Mouse (Mus musculus) MEL (cell line): ENCODE measurements around the gene Thsd7a. TPM values are rescaled to one million over a fixed set of nuclear protein-coding genes. Genes with fewer than 3 reads are reported as not detected.
A peak's percentile ranks its signal among the peaks of the same experiment; 100 is the strongest.

Experiments used
- DNase-seq: peaks from one replicate; pipeline ENCODE4 v3.0.0; 2011; ENCODE audit warnings: low read depth, low spot score
- H3K27ac ChIP-seq: 2 replicates; pipeline ENCODE4 v1.5.1; 2012; ENCODE audit warnings: low read depth, mild to moderate bottlenecking, control low read depth, low read length, moderate library complexity; ENCODE audit not compliant: control insufficient read depth
- H3K27me3 ChIP-seq, 2 experiments: fragments of 150-350 bp in 1 of 2; sonication (generic) in 1 of 2; 2 replicates each; pipeline ENCODE4 v1.6.1; 2012; ENCODE audit warnings: low read length in 2 of 2, mild to moderate bottlenecking in 2 of 2, improper control_type of control experiment in 1 of 2, moderate library complexity in 1 of 2; ENCODE audit not compliant: insufficient read depth in 2 of 2, control insufficient read depth in 1 of 2
- H3K36me3 ChIP-seq, 2 experiments: 2 replicates each; pipeline ENCODE4 v1.6.1; 2012 to 2014; ENCODE audit warnings: low read length in 2 of 2, improper control_type of control experiment in 1 of 2, inconsistent platforms in 1 of 2, mild to moderate bottlenecking in 1 of 2; ENCODE audit not compliant: insufficient read depth in 2 of 2, control insufficient read depth in 1 of 2
- H3K4me1 ChIP-seq, 2 experiments: fragments of 150-350 bp in 1 of 2; sonication (generic) in 1 of 2; 2 replicates each; pipeline ENCODE4 v1.6.1; 2012; ENCODE audit warnings: low read length in 2 of 2, improper control_type of control experiment in 1 of 2, mild to moderate bottlenecking in 1 of 2; ENCODE audit not compliant: insufficient read depth in 2 of 2, control insufficient read depth in 1 of 2
- H3K4me3 ChIP-seq, 2 experiments: fragments of 150-350 bp in 1 of 2; sonication (generic) in 1 of 2; 2 replicates each; pipeline ENCODE4 v1.5.1; 2012; ENCODE audit warnings: low read depth in 2 of 2, low read length in 2 of 2, mild to moderate bottlenecking in 2 of 2, moderate library complexity in 2 of 2, control low read depth in 1 of 2, improper control_type of control experiment in 1 of 2; ENCODE audit not compliant: control insufficient read depth in 1 of 2, insufficient read depth in 1 of 2
- H3K79me2 ChIP-seq: 2 replicates; pipeline ENCODE4 v1.6.1; 2012; ENCODE audit warnings: mild to moderate bottlenecking, low read length, moderate library complexity; ENCODE audit not compliant: control insufficient read depth, poor library complexity, insufficient read depth
- H3K9ac ChIP-seq: 2 replicates; pipeline ENCODE4 v1.6.1; 2012; ENCODE audit warnings: low read depth, mild to moderate bottlenecking, control low read depth, low read length, moderate library complexity; ENCODE audit not compliant: control insufficient read depth, poor library complexity, severe bottlenecking
- H3K9me3 ChIP-seq: fragments of 150-350 bp; sonication (generic); replicated peaks from 2 replicates; pipeline ENCODE4 v1.6.1; 2012; ENCODE audit warnings: mild to moderate bottlenecking, low read length, improper control_type of control experiment, moderate library complexity; ENCODE audit not compliant: insufficient read depth
- CHD1 ChIP-seq: IDR thresholded peaks from 2 replicates; pipeline ENCODE4 v1.6.1; 2012; ENCODE audit warnings: low read depth, mild to moderate bottlenecking, inconsistent platforms, low read length, improper control_type of control experiment
- CTCF ChIP-seq, 3 experiments: IDR thresholded peaks in 2 of 3; conservative IDR thresholded peaks in 1 of 3; 2 replicates each; pipeline ENCODE4 v1.5.1; 2011 to 2012; ENCODE audit warnings: low read length in 3 of 3, low read depth in 2 of 3, mild to moderate bottlenecking in 2 of 3, improper control_type of control experiment in 1 of 3, inconsistent platforms in 1 of 3, mixed read lengths in 1 of 3, moderate library complexity in 1 of 3; ENCODE audit not compliant: control insufficient read depth in 1 of 3, insufficient read depth in 1 of 3, poor library complexity in 1 of 3, severe bottlenecking in 1 of 3
- E2F4 ChIP-seq: IDR thresholded peaks from 2 replicates; pipeline ENCODE4 v1.6.1; 2011; ENCODE audit warnings: low read depth, low read length, improper control_type of control experiment, borderline replicate concordance
- EP300 ChIP-seq, 2 experiments: IDR thresholded peaks; 2 replicates each; pipeline ENCODE4 v1.6.1; 2011; ENCODE audit warnings: improper control_type of control experiment in 2 of 2, low read length in 2 of 2, low read depth in 1 of 2, mild to moderate bottlenecking in 1 of 2
- ETS1 ChIP-seq: IDR thresholded peaks from 2 replicates; pipeline ENCODE4 v1.6.1; 2012; ENCODE audit warnings: low read depth, mild to moderate bottlenecking, inconsistent platforms, low read length, improper control_type of control experiment, moderate library complexity
- GABPA ChIP-seq: IDR thresholded peaks from 2 replicates; pipeline ENCODE4 v1.6.1; 2012; ENCODE audit warnings: low read depth, mild to moderate bottlenecking, inconsistent platforms, low read length, improper control_type of control experiment, moderate library complexity
- HCFC1 ChIP-seq: IDR thresholded peaks from 2 replicates; pipeline ENCODE4 v1.6.1; 2012; ENCODE audit warnings: low read depth, mild to moderate bottlenecking, inconsistent platforms, low read length, improper control_type of control experiment, moderate library complexity
- KAT2A ChIP-seq: conservative IDR thresholded peaks from 2 replicates; pipeline ENCODE4 v1.6.1; 2012; ENCODE audit warnings: low read depth, low read length, improper control_type of control experiment, inconsistent platforms
- MAFK ChIP-seq: IDR thresholded peaks from 2 replicates; pipeline ENCODE4 v1.6.1; 2011; ENCODE audit warnings: low read depth, mild to moderate bottlenecking, low read length, improper control_type of control experiment, borderline replicate concordance
- MYC ChIP-seq: IDR thresholded peaks from 2 replicates; pipeline ENCODE4 v1.6.1; 2011; ENCODE audit warnings: low read depth, mild to moderate bottlenecking, low read length, improper control_type of control experiment, moderate library complexity
- NELFE ChIP-seq: IDR thresholded peaks from 2 replicates; pipeline ENCODE4 v1.6.1; 2011; ENCODE audit warnings: low read depth, low read length, improper control_type of control experiment
- POLR2A ChIP-seq, 2 experiments: IDR thresholded peaks; 2 replicates each; pipeline ENCODE4 v1.6.1; 2011 to 2012; ENCODE audit warnings: low read length in 2 of 2, mild to moderate bottlenecking in 2 of 2, control low read depth in 1 of 2, improper control_type of control experiment in 1 of 2, low read depth in 1 of 2, moderate library complexity in 1 of 2; ENCODE audit not compliant: control insufficient read depth in 1 of 2, insufficient read depth in 1 of 2, poor library complexity in 1 of 2
- POLR2AphosphoS5 ChIP-seq: IDR thresholded peaks from 2 replicates; pipeline ENCODE4 v1.6.1; 2012; ENCODE audit warnings: low read depth, borderline replicate concordance, mild to moderate bottlenecking, inconsistent platforms, low read length, moderate library complexity, mixed read lengths
- RAD21 ChIP-seq: IDR thresholded peaks from 2 replicates; pipeline ENCODE4 v1.6.1; 2011; ENCODE audit warnings: mild to moderate bottlenecking, low read depth, low read length, improper control_type of control experiment
- RCOR1 ChIP-seq: IDR thresholded peaks from 2 replicates; pipeline ENCODE4 v1.6.1; 2012; ENCODE audit warnings: low read depth, mild to moderate bottlenecking, inconsistent platforms, low read length, improper control_type of control experiment
- SIN3A ChIP-seq: IDR thresholded peaks from 2 replicates; pipeline ENCODE4 v1.6.1; 2012; ENCODE audit warnings: low read length, improper control_type of control experiment, inconsistent platforms
- SMC3 ChIP-seq: IDR thresholded peaks from 2 replicates; pipeline ENCODE4 v1.6.1; 2011; ENCODE audit warnings: low read depth, low read length, improper control_type of control experiment
- TCF12 ChIP-seq: IDR thresholded peaks from 2 replicates; pipeline ENCODE4 v1.6.1; 2014; ENCODE audit warnings: low read depth, mild to moderate bottlenecking, inconsistent platforms, low read length, improper control_type of control experiment, moderate library complexity
- UBTF ChIP-seq: IDR thresholded peaks from 2 replicates; pipeline ENCODE4 v1.6.1; 2012; ENCODE audit warnings: low read depth, mild to moderate bottlenecking, inconsistent platforms, low read length, improper control_type of control experiment, moderate library complexity, borderline replicate concordance; ENCODE audit not compliant: insufficient read depth
- USF2 ChIP-seq, 2 experiments: IDR thresholded peaks; 2 replicates each; pipeline ENCODE4 v1.6.1; 2011 to 2012; ENCODE audit warnings: improper control_type of control experiment in 2 of 2, low read length in 2 of 2, borderline replicate concordance in 1 of 2, inconsistent platforms in 1 of 2, low read depth in 1 of 2, mild to moderate bottlenecking in 1 of 2; ENCODE audit not compliant: insufficient read depth in 1 of 2
- ZC3H11A ChIP-seq: IDR thresholded peaks from 2 replicates; pipeline ENCODE4 v1.6.1; 2012; ENCODE audit warnings: low read depth, mild to moderate bottlenecking, inconsistent platforms, low read length, improper control_type of control experiment
- polyA plus RNA-seq, 2 experiments: library from polyadenylated mRNA; stranded (reverse) in 1 of 2; unstranded in 1 of 2; fragments of >175 nt in 1 of 2; fragments of >200 nt in 1 of 2; gene quantifications; 2 replicates each; pipeline versions ENCODE4 v1.2.1 to v1.2.4; 2012; ENCODE audit warnings: low replicate concordance in 2 of 2, low read depth in 1 of 2; ENCODE audit not compliant: insufficient read length in 2 of 2, insufficient read depth in 1 of 2, missing spikeins in 1 of 2
- total RNA-seq: library from RNA; depleted of rRNA; stranded (reverse); fragments of 300-350 nt; gene quantifications from 2 replicates; pipeline ENCODE4 v1.2.3, GENCODE M21; 2012

Gene Thsd7a
- total and polyA plus RNA-seq, 3 experiments = not detected

DNA sequence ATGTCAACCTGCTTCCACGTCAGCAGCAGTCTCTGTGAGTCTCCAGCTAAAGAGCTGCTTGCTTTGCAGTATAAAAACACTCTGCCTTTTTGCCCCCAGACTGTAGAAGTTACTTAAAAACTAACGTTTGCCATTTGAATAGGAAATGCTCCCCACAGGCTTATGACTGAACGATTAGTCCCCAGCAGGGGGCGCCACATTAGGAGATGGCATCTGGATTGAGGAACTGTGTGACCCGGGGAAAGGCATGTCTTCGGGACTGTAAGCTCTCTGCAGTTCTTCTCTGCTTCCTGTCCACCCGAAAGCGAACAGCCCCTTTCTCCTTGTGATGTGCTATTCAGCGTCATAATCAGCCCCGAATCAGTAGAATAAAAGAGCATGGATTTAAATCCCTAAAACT, 330.1 kb downstream of the Thsd7a start:
- Histone ChIP-seq H3K36me3 (no peaks in the 10 kb centered on the region), H3K4me3 (no peak overlapping the region), H3K4me1 (no peaks in the 10 kb centered on the region), H3K9ac (no peak overlapping the region), H3K27ac (no peak overlapping the region), H3K79me2 (no peaks in the 10 kb centered on the region), H3K9me3 (no peaks in the 10 kb centered on the region), H3K27me3 (no peaks in the 10 kb centered on the region)
- TF ChIP-seq CTCF (IDR thresholded peaks at IDR 0.05 in 2 of 3, conservative IDR thresholded peaks at IDR 0.05 in 1 of 3; ENCODE audit: control insufficient read depth in 1 of 3, insufficient read depth in 1 of 3, low read depth in 2 of 3, low read length in 3 of 3, poor library complexity in 1 of 3, severe bottlenecking in 1 of 3) (0 out of 6 replicates have a peak, but pooled peaks of 2 of the 3 experiments have one; percentile 3 to 13), UBTF (no peak), ZC3H11A (no peak), SIN3A (no peak), HCFC1 (no peak)
- DNase-seq = peak; percentile 1

DNA sequence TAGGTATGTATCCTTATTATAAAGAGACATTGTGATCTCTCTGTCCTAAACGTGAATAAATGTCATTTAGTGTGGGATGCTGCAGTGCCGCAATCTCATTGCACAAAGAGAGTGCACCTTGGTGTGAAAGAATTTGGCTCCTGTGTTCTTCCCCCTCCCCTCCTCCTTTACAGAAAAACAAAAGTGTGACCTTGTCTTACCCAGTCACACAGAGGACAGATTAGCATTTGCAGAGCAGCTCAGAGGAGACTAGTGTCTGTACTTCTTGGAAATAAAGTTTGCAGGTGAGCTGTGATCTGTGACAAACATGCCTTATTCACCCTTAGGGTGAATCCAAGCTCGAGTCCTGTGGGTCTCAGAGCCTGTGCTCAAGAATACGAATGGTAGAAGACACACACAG, 332.2 kb downstream of the Thsd7a start:
- TF ChIP-seq SIN3A = no peak
- no peak for TF ChIP-seq NELFE
- TF ChIP-seq MAFK = no peak
- no peak for TF ChIP-seq RCOR1
- H3K79me2 ChIP-seq = no peaks in the 10 kb centered on the region
- no peak for DNase-seq
- H3K4me1 ChIP-seq = no peaks in the 10 kb centered on the region
- no peak overlapping the region for H3K27ac ChIP-seq
- H3K9ac ChIP-seq = no peak overlapping the region
- no peak overlapping the region for H3K4me3 ChIP-seq
- no peaks in the 10 kb centered on the region for H3K27me3 ChIP-seq
- no peaks in the 10 kb centered on the region for H3K9me3 ChIP-seq
- H3K36me3 ChIP-seq = no peaks in the 10 kb centered on the region

DNA sequence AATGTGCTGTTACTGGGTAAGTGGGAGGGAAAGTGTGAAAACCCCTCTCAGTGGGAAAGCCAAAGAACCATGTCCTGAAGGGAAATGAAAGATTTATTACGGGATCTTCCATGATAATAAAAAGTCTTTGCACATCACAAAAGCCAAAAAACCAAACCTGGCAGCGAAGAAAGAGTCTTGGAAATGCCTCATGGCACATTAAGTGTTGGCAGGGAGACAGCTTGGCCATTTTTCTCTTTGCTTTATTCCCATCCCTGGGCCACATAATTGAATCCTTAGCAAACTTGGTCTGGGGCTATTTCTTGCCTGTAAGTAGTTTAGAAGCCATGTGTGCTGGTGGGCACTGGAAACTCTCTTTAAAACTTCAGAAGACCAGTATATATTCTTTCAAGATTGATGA, 344.8 kb downstream of the Thsd7a start:
- Histone ChIP-seq H3K9ac (no peak overlapping the region), H3K9me3 (no peaks in the 10 kb centered on the region), H3K4me3 (no peak overlapping the region), H3K4me1 (no peaks in the 10 kb centered on the region), H3K27me3 (no peaks in the 10 kb centered on the region), H3K27ac (no peak overlapping the region), H3K36me3 (no peaks in the 10 kb centered on the region), H3K79me2 (no peaks in the 10 kb centered on the region)
- no peak for TF ChIP-seq RCOR1
- no peak for DNase-seq

DNA sequence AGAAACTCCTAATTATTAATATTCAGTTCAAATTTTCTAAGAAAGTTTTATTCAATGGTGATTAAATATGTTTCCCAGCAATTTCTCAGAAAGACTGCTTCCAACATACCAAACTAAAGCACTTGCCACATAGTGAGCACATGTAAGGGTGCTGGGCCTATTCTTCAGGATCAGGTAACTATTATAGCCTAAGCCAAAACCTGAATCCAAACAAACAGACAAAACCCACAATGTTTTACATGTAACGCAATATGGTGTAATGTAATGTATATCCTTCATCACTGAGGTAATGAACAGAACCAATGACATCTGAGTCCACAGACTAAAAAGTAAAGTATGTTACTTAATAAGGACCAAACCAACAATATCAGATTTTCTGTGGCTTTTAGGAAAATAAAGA, 346.2 kb downstream of the Thsd7a start:
- Histone ChIP-seq H3K9me3 (no peaks in the 10 kb centered on the region), H3K36me3 (no peaks in the 10 kb centered on the region), H3K4me3 (no peak overlapping the region), H3K27ac (no peak overlapping the region), H3K4me1 (no peaks in the 10 kb centered on the region), H3K79me2 (no peaks in the 10 kb centered on the region), H3K9ac (no peak overlapping the region), H3K27me3 (no peaks in the 10 kb centered on the region)
- no peak for DNase-seq
- TF ChIP-seq TCF12 (no peak), SMC3 (no peak), GABPA (no peak), POLR2A (IDR thresholded peaks at IDR 0.05; ENCODE audit: control insufficient read depth in 1 of 2, insufficient read depth in 1 of 2, low read depth in 1 of 2, low read length in 2 of 2, poor library complexity in 1 of 2) (no peak), POLR2AphosphoS5 (no peak), USF2 (IDR thresholded peaks at IDR 0.05; ENCODE audit: borderline replicate concordance in 1 of 2, insufficient read depth in 1 of 2, low read depth in 1 of 2, low read length in 2 of 2) (no peak), ETS1 (no peak), MYC (no peak), EP300 (IDR thresholded peaks at IDR 0.05; ENCODE audit: low read depth in 1 of 2, low read length in 2 of 2) (no peak), RAD21 (no peak), NELFE (no peak), HCFC1 (no peak), E2F4 (no peak), CHD1 (no peak), KAT2A (no peak)
